Mouse (Mus musculus) adrenal gland, adult 10 weeks (tissue): ENCODE data around the gene Adamtsl3. TPM values are rescaled to one million over a fixed set of nuclear protein-coding genes. Genes with fewer than 3 reads are reported as not detected.

ENCODE experiments used
- polyA plus RNA-seq: library from polyadenylated mRNA; stranded (reverse); fragments of 350-450 nt; fragmentation: Illumina TruSeq; extraction: RNeasy Lipid Tissue Mini Kit (QIAGEN cat#74804); gene quantifications from one replicate; pipeline ENCODE4 v1.2.3, GENCODE M21; 2014; ENCODE audit warnings: low read depth, low replicate concordance

Adamtsl3 gene
- 1.6 TPM for polyA plus RNA-seq

DNA sequence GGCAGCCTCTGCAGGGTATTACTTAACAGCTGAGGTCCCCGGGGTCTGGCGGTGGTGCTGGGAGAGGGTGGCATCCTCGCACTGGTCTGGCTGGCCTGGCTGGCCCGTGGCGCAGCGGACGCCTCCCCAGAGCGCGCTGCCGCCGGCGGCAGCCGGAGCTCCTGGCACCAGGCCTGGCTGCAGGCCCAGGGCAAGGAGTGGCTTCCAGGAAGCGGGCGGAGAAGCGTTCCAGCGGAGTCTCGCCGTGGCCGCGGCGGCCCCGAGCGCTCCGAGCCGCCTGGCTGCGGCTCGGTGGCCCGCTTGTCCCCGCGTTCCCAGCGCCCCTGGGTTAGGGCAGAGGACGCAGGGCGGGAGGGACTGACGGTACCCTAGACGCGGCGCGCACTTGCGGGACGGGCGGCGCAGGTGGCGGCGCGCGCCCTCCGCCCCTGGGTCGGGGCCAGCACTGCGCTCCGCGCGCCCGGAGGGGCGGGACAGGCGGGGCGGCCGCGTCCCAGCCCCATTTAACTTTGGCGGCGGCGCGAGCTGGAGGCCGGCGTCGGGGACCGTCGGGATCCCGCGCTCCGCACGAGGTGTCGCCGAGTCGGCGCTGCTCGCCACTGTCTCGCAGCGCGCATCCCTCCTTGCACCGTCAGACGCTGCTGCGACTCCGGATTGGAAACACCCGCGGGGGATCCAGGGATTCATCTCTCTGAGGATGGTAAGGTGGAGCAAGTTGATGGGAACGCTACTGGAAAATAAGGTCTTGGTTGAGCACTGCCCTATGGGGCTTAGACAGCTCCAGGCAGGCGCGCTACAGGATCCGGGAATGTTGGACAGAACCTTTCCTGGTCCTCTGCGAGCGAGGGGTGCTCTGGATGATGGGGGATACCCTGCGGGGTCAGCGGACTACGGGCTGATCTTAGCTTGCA lies at the start of gene Adamtsl3:
Gene Adamtsl3, plus strand, starts transcription at position 484 of the 911 bp plus-strand sequence.

DNA sequence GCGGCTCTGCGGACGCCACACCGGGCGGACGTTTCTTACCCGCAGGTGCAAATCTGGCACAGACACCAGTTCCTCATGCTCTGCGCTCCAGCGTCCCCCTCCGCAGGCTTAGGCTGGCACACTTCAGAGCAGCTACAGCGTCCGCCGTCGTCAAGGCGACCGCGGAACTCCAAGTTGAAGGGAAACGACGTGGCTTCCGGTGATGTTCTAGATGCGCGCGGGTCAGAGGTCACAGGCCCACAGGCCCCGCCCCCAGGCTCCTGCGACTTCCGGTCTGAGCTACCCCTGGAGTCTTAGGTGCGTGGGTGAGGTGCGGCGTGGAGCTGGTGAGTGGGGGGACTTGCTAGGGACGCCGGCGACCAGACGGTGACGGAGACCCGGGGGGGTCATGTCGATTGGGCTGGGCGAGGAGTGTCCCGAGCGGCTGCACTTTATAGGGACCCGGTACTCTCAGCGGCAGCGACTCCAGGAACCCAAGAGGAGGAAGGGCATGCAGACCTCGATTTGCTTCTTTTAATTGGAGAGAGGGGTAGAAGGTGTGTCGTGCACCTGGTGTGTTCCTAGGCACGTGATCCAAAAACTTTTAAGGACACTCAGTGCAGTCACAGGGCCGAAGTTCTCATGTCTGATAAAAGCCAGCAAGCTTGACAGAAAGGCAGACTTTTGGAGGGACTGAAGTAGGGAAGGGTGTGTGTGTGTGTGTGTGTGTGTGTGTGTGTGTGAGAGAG lies 313.0 kb downstream of the Adamtsl3 start, which contains the start of the genes Saxo2 and Efl1:
Gene Saxo2, minus strand, starts transcription at position 176 of the 728 bp plus-strand sequence.
Gene Efl1, plus strand, starts transcription at position 262 of the 728 bp plus-strand sequence.

Other genes with a start within 250 kb of the Adamtsl3 start
- 8.3 TPM for gene Sh3gl3, start 161.9 kb upstream of the Adamtsl3 start, polyA plus RNA-seq